Mouse (Mus musculus) left cerebral cortex, adult 9 months (tissue): ENCODE measurements around the gene Galnt12.

ENCODE experiments used
- DNase-seq, 2 experiments: peaks; one replicate each; pipeline ENCODE4 v3.0.0; 2022; ENCODE audit warnings: low spot score in 2 of 2

Gene Galnt12

GRCm38 (mm10) chr4:47093647-47094046 is 1.9 kb downstream of the Galnt12 start:
- DNase-seq: no peak

- DNase-seq: no peak
Measured at GRCm38 (mm10) chr4:47103561-47103960, 11.9 kb downstream of the Galnt12 start.

GRCm38 (mm10) chr4:47111885-47112284 is 20.2 kb downstream of the Galnt12 start:
- no peak for DNase-seq

GRCm38 (mm10) chr4:47112560-47112959 is 20.9 kb downstream of the Galnt12 start:
- DNase-seq: no peak

GRCm38 (mm10) chr4:47122051-47122706 is 30.5 kb downstream of the Galnt12 start:
- DNase-seq: peak in 1 of 2 experiments; percentile 51

- peak in 1 of 2 experiments; percentile 67 for DNase-seq
Measured at GRCm38 (mm10) chr4:47124140-47124711, 32.5 kb downstream of the Galnt12 start.

GRCm38 (mm10) chr4:47128515-47128914 is 36.8 kb downstream of the Galnt12 start:
- DNase-seq: no peak

GRCm38 (mm10) chr4:47129572-47129971 is 37.9 kb downstream of the Galnt12 start:
- DNase-seq: no peak

- DNase-seq: no peak
Measured at GRCm38 (mm10) chr4:47130111-47131050, 38.7 kb downstream of the Galnt12 start.

- no peak for DNase-seq
Measured at GRCm38 (mm10) chr4:47131931-47132330, 40.2 kb downstream of the Galnt12 start.

GRCm38 (mm10) chr4:47132413-47132812 is 40.7 kb downstream of the Galnt12 start:
- DNase-seq: no peak

GRCm38 (mm10) chr4:47136699-47137101 is 45.0 kb downstream of the Galnt12 start:
- peak in 1 of 2 experiments; percentile 14 for DNase-seq

GRCm38 (mm10) chr4:47137479-47137878 is 45.8 kb downstream of the Galnt12 start:
- DNase-seq: no peak

- no peak for DNase-seq
Measured at GRCm38 (mm10) chr4:47138411-47138810, 46.7 kb downstream of the Galnt12 start.

GRCm38 (mm10) chr4:47138967-47139777 is 47.5 kb downstream of the Galnt12 start:
- DNase-seq: no peak

GRCm38 (mm10) chr4:47140301-47140700 is 48.6 kb downstream of the Galnt12 start:
- DNase-seq: no peak

GRCm38 (mm10) chr4:47141444-47142154 is 49.9 kb downstream of the Galnt12 start:
- no peak for DNase-seq

- DNase-seq: no peak
Measured at GRCm38 (mm10) chr4:47143849-47144248, 52.1 kb downstream of the Galnt12 start.

- DNase-seq: no peak
Measured at GRCm38 (mm10) chr4:47145341-47145740, 53.6 kb downstream of the Galnt12 start.

- DNase-seq: no peak
Measured at GRCm38 (mm10) chr4:47146561-47146960, 54.9 kb downstream of the Galnt12 start.

GRCm38 (mm10) chr4:47149963-47150362 is 58.3 kb downstream of the Galnt12 start:
- DNase-seq: no peak
